Mouse (Mus musculus) G1E (cell line): ENCODE measurements around the gene Gm8332.

ENCODE experiments used
- CTCF ChIP-seq: IDR thresholded peaks from 2 replicates; pipeline ENCODE4 v1.5.1; 2012; ENCODE audit warnings: low read depth, low read length, inconsistent platforms, mixed read lengths
- GATA1 ChIP-seq: IDR thresholded peaks from 2 replicates; pipeline ENCODE4 v1.6.1; 2012; ENCODE audit warnings: borderline replicate concordance, low read length, inconsistent platforms, mixed read lengths
- POLR2AphosphoS5 ChIP-seq: IDR thresholded peaks from 2 replicates; pipeline ENCODE4 v1.6.1; 2012; ENCODE audit warnings: low read depth, low read length, inconsistent platforms; ENCODE audit not compliant: insufficient replicate concordance
- TAL1 ChIP-seq: conservative IDR thresholded peaks from 2 replicates; pipeline ENCODE4 v1.6.1; 2012; ENCODE audit warnings: low read depth, low read length, inconsistent platforms, mixed read lengths

- TF ChIP-seq CTCF: no peak
- TF ChIP-seq GATA1: no peak
- no peak for TF ChIP-seq POLR2AphosphoS5
- TF ChIP-seq TAL1: no peak
These were observed 35.3 kb downstream of the Gm8332 start for GRCm38 (mm10) chr12:88214641-88215040.
